Mouse (Mus musculus) urinary bladder, postnatal 36 days (tissue): ENCODE measurements at regions not wholly inside any gene's neighbourhood (a gene's known extent, or its start where the extent isn't known, plus 50 kb on each side); places are given as distances from the start of the nearest gene placed in this dataset.

Experiments used
- DNase-seq, 2 experiments: peaks; one replicate each; pipeline ENCODE4 v3.0.0; 2022; ENCODE audit warnings: low spot score in 2 of 2, mixed read lengths in 1 of 2

- peak in 1 of 2 experiments; percentile 0 for DNase-seq
Observed at GRCm38 (mm10) chrY:89267946-89268345, 215.3 kb downstream of the Gm21294 start.
